Mouse (Mus musculus) heart, postnatal 4 days (tissue): ENCODE data around the gene Cks2. TPM values are rescaled to one million over a fixed set of nuclear protein-coding genes. Genes with fewer than 3 reads are reported as not detected.
A peak's percentile ranks its signal among the peaks of the same experiment; 100 is the strongest.
"Not testable (repeated sequence)": the region's sequence is repeated elsewhere in the genome, so short reads cannot be mapped to it uniquely, and the experiment has no call there.

Experiments
- DNase-seq: peaks from one replicate; pipeline ENCODE4 v3.0.0; 2021
- total RNA-seq, 2 experiments: library from RNA; stranded (reverse); gene quantifications; 2 replicates each; pipeline ENCODE4 v1.2.3; 2021

Cks2 gene
- 10 to 100 TPM; 76.8 to 86.6 TPM for total RNA-seq

- DNase-seq: peak; percentile 98
Observed at GRCm38 (mm10) chr13:51644829-51645789, at the start of gene Cks2. Gene Cks2, plus strand, starts transcription at chr13:51645232.

DNA sequence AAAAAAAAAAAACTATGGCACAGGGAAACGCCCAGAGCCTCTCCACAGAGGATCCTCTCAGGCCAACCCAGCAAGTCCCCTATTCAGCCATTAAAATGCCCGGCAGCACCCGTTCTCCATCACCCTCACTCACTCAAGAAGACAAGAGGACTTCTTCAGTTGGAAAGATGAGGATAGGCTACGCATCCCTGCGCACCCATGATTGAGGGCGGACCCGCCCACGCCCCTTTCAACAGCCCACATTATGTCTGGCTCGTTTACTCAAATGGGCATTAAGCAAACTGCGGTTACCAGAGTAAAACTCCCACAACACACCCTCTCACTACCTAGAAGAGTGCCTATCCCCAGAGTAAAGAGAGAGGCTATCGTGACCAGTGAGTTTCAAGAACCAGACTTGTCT, 49.6 kb upstream of the Cks2 start:
- no peak for DNase-seq

- no peak for DNase-seq
Observed at GRCm38 (mm10) chr13:51598063-51598462, 47.0 kb upstream of the Cks2 start.

GRCm38 (mm10) chr13:51600169-51600568, 44.9 kb upstream of the Cks2 start:
- DNase-seq: no peak

DNA sequence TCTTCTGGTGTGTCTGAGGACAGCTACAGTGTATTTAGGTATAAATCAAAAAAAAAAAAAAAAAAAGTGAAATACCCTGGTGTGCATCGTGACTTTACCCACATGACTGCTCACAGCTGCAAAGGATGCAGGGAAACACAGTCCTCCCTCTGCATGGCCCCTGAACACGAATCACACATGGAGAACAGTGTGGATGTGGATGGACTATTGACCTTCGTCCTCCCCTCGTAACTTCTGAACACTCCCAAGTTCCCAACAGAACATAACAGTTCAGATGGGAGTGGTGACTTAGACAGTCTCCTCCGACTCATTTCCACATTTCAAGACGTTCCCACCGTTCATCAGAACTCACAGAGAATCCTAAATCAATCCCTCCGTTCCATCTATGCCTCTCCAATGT, 42.3 kb upstream of the Cks2 start:
- no peak for DNase-seq

GRCm38 (mm10) chr13:51603221-51603893, 41.7 kb upstream of the Cks2 start:
- peak; percentile 10 for DNase-seq

GRCm38 (mm10) chr13:51603894-51604244, 41.2 kb upstream of the Cks2 start:
- no peak for DNase-seq

DNA sequence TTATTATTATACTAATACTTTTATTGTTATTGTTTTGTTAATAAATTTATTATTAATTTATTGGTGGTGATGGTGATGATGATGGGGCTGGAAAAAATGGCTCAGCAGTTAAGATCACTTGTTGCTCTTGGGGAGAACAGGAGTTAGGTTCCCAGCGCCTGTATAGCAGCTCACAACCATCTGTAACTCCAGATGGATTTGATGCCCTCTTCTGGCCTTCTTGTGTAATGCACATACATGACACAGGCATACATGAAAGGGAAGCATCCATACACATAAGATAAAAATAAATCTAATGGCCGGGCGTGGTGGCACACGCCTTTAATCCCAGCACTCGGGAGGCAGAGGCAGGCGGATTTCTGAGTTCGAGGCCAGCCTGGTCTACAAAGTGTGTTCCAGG, 35.8 kb upstream of the Cks2 start:
- no peak for DNase-seq

DNA sequence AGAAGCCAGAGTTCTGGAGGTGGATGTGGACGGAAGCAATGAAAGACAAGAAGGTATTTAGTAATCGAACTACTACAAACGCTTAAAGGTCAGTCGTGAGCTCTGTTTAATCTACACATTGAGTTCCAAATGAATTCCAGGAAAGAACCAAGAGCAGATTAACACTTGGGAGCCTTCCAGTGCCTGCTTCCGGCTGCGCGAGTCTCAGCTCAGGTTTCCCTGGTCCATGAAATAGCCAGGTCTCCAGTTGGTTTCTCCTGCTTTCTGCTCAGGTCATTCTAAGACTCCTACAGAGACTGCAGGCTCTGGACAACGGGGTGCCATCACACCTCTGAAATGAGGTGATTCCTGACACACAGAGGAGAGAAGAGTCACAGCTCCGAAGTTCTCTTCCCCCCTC, 34.0 kb upstream of the Cks2 start:
- peak; percentile 27 for DNase-seq

- DNase-seq: no peak
Observed at GRCm38 (mm10) chr13:51611500-51611899, 33.5 kb upstream of the Cks2 start.

DNA sequence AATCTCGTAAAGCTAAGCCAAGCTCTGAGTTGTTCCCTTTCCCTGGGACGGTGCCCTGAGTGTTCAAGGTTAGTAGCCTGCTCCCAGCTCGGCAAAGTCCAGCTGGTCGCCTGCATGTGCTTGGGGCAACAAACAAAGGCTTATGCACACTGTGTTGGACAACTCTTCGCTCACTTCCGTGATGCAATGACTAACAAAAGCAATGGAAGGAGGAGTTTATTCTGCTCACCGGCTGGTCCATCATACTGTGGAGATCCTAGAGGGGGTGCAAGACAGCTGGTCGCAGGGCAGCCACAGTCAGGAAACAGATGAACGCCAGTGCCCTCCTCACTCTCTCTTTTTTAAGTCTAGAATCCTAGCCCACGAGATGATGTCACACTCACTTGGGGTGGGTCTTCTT, 29.2 kb upstream of the Cks2 start:
- peak; percentile 22 for DNase-seq

GRCm38 (mm10) chr13:51616417-51617044, 28.5 kb upstream of the Cks2 start:
- peak; percentile 14 for DNase-seq

GRCm38 (mm10) chr13:51617306-51617705, 27.7 kb upstream of the Cks2 start:
- no peak for DNase-seq

- DNase-seq: peak; percentile 72
Observed at GRCm38 (mm10) chr13:51617861-51618260, 27.2 kb upstream of the Cks2 start.

DNA sequence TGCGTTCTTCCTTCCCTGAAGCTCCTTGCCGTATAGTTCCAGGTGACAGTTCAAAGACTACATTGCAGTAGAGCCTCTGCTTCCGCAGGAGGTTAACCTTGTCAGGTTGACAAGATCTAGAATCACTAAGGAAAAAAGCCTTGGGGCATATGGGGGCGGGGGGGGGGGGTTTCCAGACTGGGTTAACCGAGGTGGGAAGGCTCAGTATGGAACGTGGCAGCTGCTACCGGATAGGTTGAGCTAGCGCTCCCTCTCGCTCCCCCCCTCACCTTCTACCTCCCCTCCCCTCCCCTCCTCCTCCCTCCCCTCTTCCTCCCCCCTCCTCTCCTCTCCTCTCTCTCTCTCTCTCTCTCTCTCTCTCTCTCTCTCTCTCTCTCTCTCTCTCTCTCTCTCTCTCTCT, 26.4 kb upstream of the Cks2 start:
- no peak for DNase-seq

DNA sequence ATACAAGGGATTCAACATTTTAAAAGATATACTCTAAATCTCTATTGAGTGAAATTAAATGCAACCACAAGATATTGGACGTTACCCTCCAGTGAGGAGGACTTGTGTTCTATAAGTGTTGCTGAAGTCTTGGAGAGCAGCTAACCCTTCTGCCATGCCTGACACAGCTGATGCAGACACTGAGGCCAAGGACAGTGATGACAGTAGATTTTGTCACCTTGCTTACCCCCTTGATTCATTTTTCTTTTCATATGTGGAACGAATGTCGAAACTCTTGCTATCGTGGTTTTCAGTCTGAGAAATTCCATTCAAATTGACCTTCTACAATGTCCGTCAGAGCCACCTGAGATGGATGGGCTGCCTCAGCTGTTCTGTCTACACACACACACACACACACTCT, 22.4 kb upstream of the Cks2 start:
- no peak for DNase-seq

DNA sequence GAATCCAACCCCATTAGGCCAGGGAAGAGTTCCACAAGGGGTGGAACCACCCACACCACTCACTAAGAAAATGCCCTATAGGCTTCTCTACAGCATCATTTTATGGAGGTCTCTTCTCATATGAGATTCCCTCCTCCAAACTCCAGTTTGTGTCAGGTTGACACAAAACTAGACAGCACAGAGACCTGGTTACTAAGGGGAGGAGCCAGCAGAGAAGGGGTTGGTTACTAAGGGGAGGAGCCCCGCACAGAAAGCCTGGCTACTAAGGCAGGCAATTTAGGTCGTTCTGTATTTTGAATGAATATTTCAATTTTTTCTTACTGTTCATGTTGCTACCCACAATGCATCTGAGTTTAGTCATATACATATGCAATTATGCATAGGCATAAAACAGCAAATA, 21.4 kb upstream of the Cks2 start:
- DNase-seq: no peak

- no peak for DNase-seq
Observed at GRCm38 (mm10) chr13:51628273-51628848, 16.7 kb upstream of the Cks2 start.

DNA sequence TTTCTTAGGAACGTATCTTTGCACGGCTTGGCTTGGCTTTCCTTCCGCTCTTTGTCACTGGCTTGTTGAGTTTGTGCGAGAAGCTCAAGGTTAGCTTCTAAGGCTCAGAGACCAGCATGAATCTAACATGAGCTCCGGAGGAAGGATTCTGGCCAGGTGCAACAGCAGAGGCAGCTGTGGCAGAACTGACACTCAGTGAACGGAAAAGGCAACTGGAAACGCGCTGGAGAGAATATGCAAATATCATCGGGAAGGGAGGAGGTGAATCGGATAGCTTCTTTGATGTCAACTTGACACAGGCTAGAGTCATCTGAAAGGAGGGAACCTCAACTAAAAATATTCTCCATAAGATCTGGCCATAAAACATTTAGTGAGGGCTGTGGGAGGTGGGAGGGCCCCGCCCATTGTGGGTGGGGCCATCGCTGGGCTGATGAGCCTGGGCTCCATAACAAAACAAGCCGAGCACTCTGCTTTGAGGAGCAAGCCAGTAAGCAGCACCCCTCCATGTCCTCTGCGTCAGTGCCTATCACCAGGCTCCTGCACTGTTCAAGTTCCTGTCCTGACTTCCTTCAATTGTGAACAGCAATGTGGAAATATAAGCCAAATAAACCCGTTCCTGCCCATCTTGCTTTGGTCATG, 13.6 kb upstream of the Cks2 start:
- DNase-seq: no peak

- DNase-seq: no peak
Observed at GRCm38 (mm10) chr13:51632560-51633218, 12.3 kb upstream of the Cks2 start.

- not testable (repeated sequence) for DNase-seq
Observed at GRCm38 (mm10) chr13:51635384-51635783, 9.6 kb upstream of the Cks2 start.

- DNase-seq: no peak
Observed at GRCm38 (mm10) chr13:51638958-51639357, 6.1 kb upstream of the Cks2 start.
